Mouse (Mus musculus): ENCODE measurements around the gene Hsd11b1. TPM values are rescaled to one million over a fixed set of nuclear protein-coding genes. Genes with fewer than 3 reads are reported as not detected.

Gene Hsd11b1
- polyA plus RNA-seq, 1 experiment, result 3.1 TPM

- H3K4me3 ChIP-seq (ENCODE audit: low read depth, low read length), result no peak overlapping the region
- H3K27ac ChIP-seq (ENCODE audit: insufficient read depth, low read depth, low read length), result no peak overlapping the region
- TF ChIP-seq CTCF (IDR thresholded peaks at IDR 0.05; ENCODE audit: extremely low read depth, insufficient read length, insufficient replicate concordance, low read depth, low read length), result no peak
- no peaks in the 10 kb centered on the region for H3K4me1 ChIP-seq (ENCODE audit: control insufficient read depth, insufficient read depth, insufficient read length, low read length)
- no peaks in the 10 kb centered on the region for H3K36me3 ChIP-seq (ENCODE audit: control insufficient read depth, insufficient read depth, low read length)
- H3K27me3 ChIP-seq (ENCODE audit: control insufficient read depth, insufficient read depth, low read length), result no peaks in the 10 kb centered on the region
Observed at GRCm38 (mm10) chr1:193265734-193266133, 1.9 kb upstream of the Hsd11b1 start.

GRCm38 (mm10) chr1:193263026-193263907, 608 bp downstream of the Hsd11b1 start:
- Histone ChIP-seq H3K4me1 (ENCODE audit: control insufficient read depth, insufficient read depth, insufficient read length, low read length) (no peaks in the 10 kb centered on the region), H3K36me3 (ENCODE audit: control insufficient read depth, insufficient read depth, low read length) (no peaks in the 10 kb centered on the region), H3K27ac (ENCODE audit: insufficient read depth, low read depth, low read length) (no peak overlapping the region), H3K27me3 (ENCODE audit: control insufficient read depth, insufficient read depth, low read length) (no peaks in the 10 kb centered on the region), H3K4me3 (ENCODE audit: low read depth, low read length) (no peak overlapping the region)
- 77% methylated on average over 8 of the region's 8 CpGs for WGBS
- no peak for TF ChIP-seq CTCF (IDR thresholded peaks at IDR 0.05; ENCODE audit: extremely low read depth, insufficient read length, insufficient replicate concordance, low read depth, low read length)
- no peak for TF ChIP-seq POLR2A (IDR thresholded peaks at IDR 0.05; ENCODE audit: low read depth, low read length)

GRCm38 (mm10) chr1:193261897-193262548, 1.9 kb downstream of the Hsd11b1 start:
- H3K36me3 ChIP-seq (ENCODE audit: control insufficient read depth, insufficient read depth, low read length), result no peaks in the 10 kb centered on the region
- H3K27me3 ChIP-seq (ENCODE audit: control insufficient read depth, insufficient read depth, low read length), result no peaks in the 10 kb centered on the region
- WGBS, result 73% methylated on average over 7 of the region's 7 CpGs
- TF ChIP-seq CTCF (IDR thresholded peaks at IDR 0.05; ENCODE audit: extremely low read depth, insufficient read length, insufficient replicate concordance, low read depth, low read length), result no peak
- TF ChIP-seq POLR2A (IDR thresholded peaks at IDR 0.05; ENCODE audit: low read depth, low read length), result no peak
- H3K4me1 ChIP-seq (ENCODE audit: control insufficient read depth, insufficient read depth, insufficient read length, low read length), result no peaks in the 10 kb centered on the region
- H3K4me3 ChIP-seq (ENCODE audit: low read depth, low read length), result no peak overlapping the region
- H3K27ac ChIP-seq (ENCODE audit: insufficient read depth, low read depth, low read length), result peak overlapping the region; percentile 28; the same call in 1 of the 2 replicates

GRCm38 (mm10) chr1:193259559-193259958, 4.3 kb downstream of the Hsd11b1 start:
- Histone ChIP-seq H3K27ac (ENCODE audit: insufficient read depth, low read depth, low read length) (no peak overlapping the region), H3K27me3 (ENCODE audit: control insufficient read depth, insufficient read depth, low read length) (no peaks in the 10 kb centered on the region), H3K4me1 (ENCODE audit: control insufficient read depth, insufficient read depth, insufficient read length, low read length) (no peaks in the 10 kb centered on the region), H3K4me3 (ENCODE audit: low read depth, low read length) (no peak overlapping the region), H3K36me3 (ENCODE audit: control insufficient read depth, insufficient read depth, low read length) (no peaks in the 10 kb centered on the region)
- WGBS, result 82% methylated on average over 9 of the region's 9 CpGs
- TF ChIP-seq CTCF (IDR thresholded peaks at IDR 0.05; ENCODE audit: extremely low read depth, insufficient read length, insufficient replicate concordance, low read depth, low read length) (no peak), POLR2A (IDR thresholded peaks at IDR 0.05; ENCODE audit: low read depth, low read length) (no peak)

GRCm38 (mm10) chr1:193256621-193257098, 7.2 kb downstream of the Hsd11b1 start:
- WGBS, result 45% methylated on average over 5 of the region's 5 CpGs
- H3K4me3 ChIP-seq (ENCODE audit: low read depth, low read length), result no peak overlapping the region
- H3K4me1 ChIP-seq (ENCODE audit: control insufficient read depth, insufficient read depth, insufficient read length, low read length), result no peaks in the 10 kb centered on the region
- TF ChIP-seq POLR2A (IDR thresholded peaks at IDR 0.05; ENCODE audit: low read depth, low read length) (no peak), CTCF (IDR thresholded peaks at IDR 0.05; ENCODE audit: extremely low read depth, insufficient read length, insufficient replicate concordance, low read depth, low read length) (no peak)
- H3K27me3 ChIP-seq (ENCODE audit: control insufficient read depth, insufficient read depth, low read length), result no peaks in the 10 kb centered on the region
- H3K27ac ChIP-seq (ENCODE audit: insufficient read depth, low read depth, low read length), result no peak overlapping the region
- H3K36me3 ChIP-seq (ENCODE audit: control insufficient read depth, insufficient read depth, low read length), result no peaks in the 10 kb centered on the region

- no peaks in the 10 kb centered on the region for H3K36me3 ChIP-seq (ENCODE audit: control insufficient read depth, insufficient read depth, low read length)
- H3K27me3 ChIP-seq (ENCODE audit: control insufficient read depth, insufficient read depth, low read length), result no peaks in the 10 kb centered on the region
- no peaks in the 10 kb centered on the region for H3K4me1 ChIP-seq (ENCODE audit: control insufficient read depth, insufficient read depth, insufficient read length, low read length)
- H3K4me3 ChIP-seq (ENCODE audit: low read depth, low read length), result no peak overlapping the region
- no peak overlapping the region for H3K27ac ChIP-seq (ENCODE audit: insufficient read depth, low read depth, low read length)
- TF ChIP-seq CTCF (IDR thresholded peaks at IDR 0.05; ENCODE audit: extremely low read depth, insufficient read length, insufficient replicate concordance, low read depth, low read length) (no peak), POLR2A (IDR thresholded peaks at IDR 0.05; ENCODE audit: low read depth, low read length) (no peak)
Observed at GRCm38 (mm10) chr1:193256289-193256577, 7.6 kb downstream of the Hsd11b1 start.

- no peaks in the 10 kb centered on the region for H3K4me1 ChIP-seq (ENCODE audit: control insufficient read depth, insufficient read depth, insufficient read length, low read length)
- TF ChIP-seq POLR2A (IDR thresholded peaks at IDR 0.05; ENCODE audit: low read depth, low read length) (no peak), CTCF (IDR thresholded peaks at IDR 0.05; ENCODE audit: extremely low read depth, insufficient read length, insufficient replicate concordance, low read depth, low read length) (no peak)
- H3K4me3 ChIP-seq (ENCODE audit: low read depth, low read length), result no peak overlapping the region
- WGBS, result 27% methylated on average over 3 of the region's 3 CpGs
- no peak overlapping the region for H3K27ac ChIP-seq (ENCODE audit: insufficient read depth, low read depth, low read length)
- H3K36me3 ChIP-seq (ENCODE audit: control insufficient read depth, insufficient read depth, low read length), result no peaks in the 10 kb centered on the region
- H3K27me3 ChIP-seq (ENCODE audit: control insufficient read depth, insufficient read depth, low read length), result no peaks in the 10 kb centered on the region
Observed at GRCm38 (mm10) chr1:193255488-193256288, 8.2 kb downstream of the Hsd11b1 start.
